Mouse (Mus musculus) lung, adult 2 months (tissue): ENCODE results near the gene Arl4d.

Experiments used
- CTCF ChIP-seq: fragments of 200-500 bp; IDR thresholded peaks from 2 replicates; pipeline ENCODE4 v1.5.1; 2011; ENCODE audit warnings: mild to moderate bottlenecking, low read length, control low read depth; ENCODE audit not compliant: insufficient read depth
- POLR2A ChIP-seq: fragments of 200-500 bp; IDR thresholded peaks from 2 replicates; pipeline ENCODE4 v1.6.1; 2011; ENCODE audit warnings: low read depth, mild to moderate bottlenecking, control low read depth, low read length, borderline replicate concordance; ENCODE audit errors: extremely low read depth

- TF ChIP-seq POLR2A (no peak), CTCF (no peak)
Measured at GRCm38 (mm10) chr11:101663229-101664027, 1.9 kb upstream of the Arl4d start.
